Comparison of ENCODE assay signal across 8 mouse cellular contexts in genomic region chr6:116010541-116010940, GRCm38 (mm10). TPM values are rescaled to one million over a fixed set of nuclear protein-coding genes. Genes with fewer than 3 reads are reported as not detected.
DNase-seq lines count a peak whose midpoint lies in the region; ATAC-seq and TF ChIP-seq lines count a peak whose summit lies in the region.

No protein-coding gene starts in this region.

- no peak for ATAC-seq in liver, embryonic 14.5 days (ENCODE audit: insufficient read depth)
- peak; percentile 64; the same call in 1 of the 2 replicates for ATAC-seq in neural tube, embryonic 12.5 days (ENCODE audit: low FRiP score, low read depth)

- TF ChIP-seq POLR2A in thymus, adult 2 months (IDR thresholded peaks at IDR 0.05; ENCODE audit: control insufficient read depth, extremely low read depth, insufficient read depth, low read length, poor library complexity): no peak

- TF ChIP-seq EP300 in liver, embryonic 14.5 days (IDR thresholded peaks at IDR 0.05; ENCODE audit: low read depth): no peak

- no peaks in the 10 kb centered on the region for H3K36me3 ChIP-seq in C2C12 (ENCODE audit: control insufficient read depth, insufficient read depth)
- H3K36me3 ChIP-seq in liver, embryonic 14.5 days (replicated peaks; ENCODE audit: control insufficient read depth, insufficient read depth, low read depth): no peaks in the 10 kb centered on the region
- H3K36me3 ChIP-seq in neural tube, embryonic 12.5 days: no peaks in the 10 kb centered on the region
- H3K36me3 ChIP-seq in thymus, adult 2 months (ENCODE audit: control insufficient read depth, insufficient read depth, low read length): no peaks in the 10 kb centered on the region

- no peaks in the 10 kb centered on the region for H3K4me1 ChIP-seq in liver, embryonic 14.5 days (replicated peaks; ENCODE audit: control insufficient read depth in 2 of 2, insufficient read depth in 2 of 2, low read length in 1 of 2)
- H3K4me1 ChIP-seq in neural tube, embryonic 12.5 days: no peaks in the 10 kb centered on the region
- peaks cover 4% of the 10 kb centered on the region; the same call in 1 of the 2 replicates for H3K4me1 ChIP-seq in thymus, adult 2 months (replicated peaks; ENCODE audit: control insufficient read depth, insufficient read depth, low read length)

- H3K79me3 ChIP-seq in C2C12 (ENCODE audit: low read depth): no peaks in the 10 kb centered on the region

- no peak overlapping the region for H3K9ac ChIP-seq in liver, embryonic 14.5 days (replicated peaks)
- H3K9ac ChIP-seq in neural tube, embryonic 12.5 days: no peak overlapping the region

- no peaks in the 10 kb centered on the region for H3K27me3 ChIP-seq in C2C12 (ENCODE audit: control insufficient read depth, insufficient read depth, insufficient read length)
- H3K27me3 ChIP-seq in liver, embryonic 14.5 days (ENCODE audit: control insufficient read depth, insufficient read depth, low read length): no peaks in the 10 kb centered on the region
- 0 out of 2 replicates have a peak, but pooled peaks cover 3% of the 10 kb centered on the region for H3K27me3 ChIP-seq in neural tube, embryonic 12.5 days (replicated peaks)
- H3K27me3 ChIP-seq in thymus, adult 2 months (ENCODE audit: control insufficient read depth, insufficient read depth, low read length): no peaks in the 10 kb centered on the region

- no peak overlapping the region for H3ac ChIP-seq in C2C12 (ENCODE audit: control insufficient read depth, insufficient read length, low read depth)

- peak; percentile 89 to 91 for DNase-seq in adrenal gland, adult 18-20 months (ENCODE audit: low spot score in 2 of 2)
- peak; percentile 84 for DNase-seq in embryo, embryonic 10 days (ENCODE audit: low spot score)
- peak; percentile 56 for DNase-seq in gastrocnemius, postnatal 25 days
- DNase-seq in kidney, postnatal 36 days: peak; percentile 75 to 92
- peak in 2 of 3 experiments; percentile 28 to 35 for DNase-seq in liver, embryonic 14.5 days (ENCODE audit: low read depth in 3 of 3, low spot score in 3 of 3)
- peak; percentile 73 for DNase-seq in thymus, adult 2 months

- H3K4me3 ChIP-seq in C2C12 (ENCODE audit: insufficient read depth, poor library complexity, severe bottlenecking): no peak overlapping the region
- no peak overlapping the region for H3K4me3 ChIP-seq in liver, embryonic 14.5 days (ENCODE audit: insufficient read depth in 1 of 2, low read depth in 2 of 2, low read length in 2 of 2)
- no peak overlapping the region for H3K4me3 ChIP-seq in neural tube, embryonic 12.5 days
- no peak overlapping the region for H3K4me3 ChIP-seq in thymus, adult 2 months (ENCODE audit: control insufficient read depth, insufficient read depth, low read length)

- no peaks in the 10 kb centered on the region for H3K79me2 ChIP-seq in C2C12 (ENCODE audit: control insufficient read depth, insufficient read depth)

- no peak overlapping the region for H3K27ac ChIP-seq in liver, embryonic 14.5 days
- no peak overlapping the region for H3K27ac ChIP-seq in neural tube, embryonic 12.5 days
- no peak overlapping the region for H3K27ac ChIP-seq in thymus, adult 2 months (ENCODE audit: control insufficient read depth, insufficient read depth, low read length)

- H3K4me2 ChIP-seq in liver, embryonic 14.5 days (ENCODE audit: low read depth): no peak overlapping the region
- no peak overlapping the region for H3K4me2 ChIP-seq in neural tube, embryonic 12.5 days (replicated peaks)

- WGBS in liver, embryonic 14.5 days (ENCODE audit: insufficient replicate concordance): 3% methylated on average over 6 of the region's 6 CpGs
- WGBS in neural tube, embryonic 12.5 days: 8% methylated on average over 6 of the region's 6 CpGs
- 6% methylated on average over 6 of the region's 6 CpGs for WGBS in thymus, adult 2 months

- H3K9me3 ChIP-seq in liver, embryonic 14.5 days (ENCODE audit: control insufficient read depth, low read length): no peaks in the 10 kb centered on the region
- H3K9me3 ChIP-seq in neural tube, embryonic 12.5 days: no peaks in the 10 kb centered on the region

- peak; percentile 48 for TF ChIP-seq CTCF in C2C12 (IDR thresholded peaks at IDR 0.05; ENCODE audit: control insufficient read depth, insufficient read depth, insufficient read length)
- TF ChIP-seq CTCF in liver, embryonic 14.5 days (IDR thresholded peaks at IDR 0.05; ENCODE audit: low read depth): peak; percentile 95
- TF ChIP-seq CTCF in thymus, adult 2 months (IDR thresholded peaks at IDR 0.05; ENCODE audit: borderline replicate concordance, control insufficient read depth, extremely low read depth, insufficient read depth, low read length, poor library complexity): no peak

TF ChIP-seq in C2C12, 6 proteins besides CTCF, POLR2A, EP300 and RAD21:
- TF ChIP-seq MYOD1 (IDR thresholded peaks at IDR 0.05; ENCODE audit: control insufficient read depth, insufficient read length, low read depth) (no peak), MYOG (IDR thresholded peaks at IDR 0.05; ENCODE audit: control insufficient read depth, extremely low read depth, insufficient read length) (no peak), FOSL1 (IDR thresholded peaks at IDR 0.05; ENCODE audit: insufficient read depth, low read length, poor library complexity, severe bottlenecking) (no peak)

RNA-seq across cellular contexts. Expression of gene Plxnd1, which starts 15.7 kb away (rescaled TPM):
- 14.8 TPM for polyA plus RNA-seq in C2C12 (2012; fragmentation: generic; extraction: Trizol)
- 100 to 1,000 TPM; 116 to 135 TPM for total RNA-seq in adrenal gland, adult 18-20 months (2021)
- total RNA-seq in gastrocnemius, postnatal 25 days (2021): 10 to 100 TPM; 25.7 TPM
- 7.5 and 13.0 TPM in 2 replicates for polyA plus RNA-seq in liver, embryonic 14.5 days (2012; rRNA removed)
- polyA plus RNA-seq in liver, embryonic 14.5 days (2014; fragmentation: Nextera tagmentation; extraction: Ambion mirVana): 6.4 and 7.6 TPM in 2 replicates
- 20.0 and 28.0 TPM in 2 replicates for polyA plus RNA-seq in neural tube, embryonic 12.5 days (2016; fragmentation: Nextera tagmentation; extraction: Ambion mirVana)
- polyA plus RNA-seq in thymus, adult 2 months (2012; rRNA removed): 466 and 519 TPM in 2 replicates

Comparison
In these comparisons a context has a peak if more than half of its experiments do, and no peak if none do; other contexts are left out.
1. DNase-seq: peak in every context shown above with its lines; median percentile 90 in adrenal gland, adult 18-20 months; 84 in embryo, embryonic 10 days; 84 in kidney, postnatal 36 days; 73 in thymus, adult 2 months; 56 in gastrocnemius, postnatal 25 days; 32 in liver, embryonic 14.5 days.
2. RNA of gene Plxnd1, which starts 15.7 kb away (polyA plus RNA-seq): 466 to 519 TPM in thymus, adult 2 months; 20.0 to 28.0 TPM in neural tube, embryonic 12.5 days, 14.8 TPM in C2C12 (single experiment) and 6.4 to 13.0 TPM in liver, embryonic 14.5 days; every median in the first group is over 10 times any median in the second.